Mouse (Mus musculus): ENCODE measurements around the gene Ccdc106. TPM values are rescaled to one million over a fixed set of nuclear protein-coding genes. Genes with fewer than 3 reads are reported as not detected.

Ccdc106 gene
- total and polyA plus RNA-seq, 3 experiments: 0.25 to 0.53 TPM; not detected in 1

DNA sequence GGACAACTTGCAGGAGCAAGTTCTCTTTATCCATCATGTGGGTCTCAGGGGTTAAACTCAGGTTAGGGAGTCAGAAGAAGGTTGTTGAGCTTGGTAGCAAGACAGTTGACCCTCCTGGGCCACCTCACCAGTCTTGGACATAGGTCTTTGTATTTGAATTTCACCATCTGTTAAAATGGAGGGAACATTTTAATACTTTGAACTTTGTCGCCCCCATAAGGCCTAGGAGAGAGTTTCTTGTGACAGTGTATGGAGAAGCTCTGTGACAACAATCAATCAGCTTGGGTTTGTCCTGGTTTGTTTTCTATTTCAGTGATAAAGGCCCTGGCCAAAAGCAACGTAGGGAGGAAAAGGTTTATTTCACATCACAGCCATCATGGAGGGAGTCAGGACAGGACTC is 27.0 kb downstream of the Ccdc106 start:
- peak; percentile 76 for TF ChIP-seq CTCF (IDR thresholded peaks at IDR 0.05)
- no peak for TF ChIP-seq POLR2A (IDR thresholded peaks at IDR 0.05; ENCODE audit: insufficient read depth, low read depth, low read length)
- DNase-seq: peak in 1 of 2 experiments; percentile 24
- H3K27me3 ChIP-seq (ENCODE audit: control insufficient read depth, insufficient read depth, low read length): no peaks in the 10 kb centered on the region
- 15% methylated on average over 2 of the region's 2 CpGs for WGBS
- H3K79me2 ChIP-seq (replicated peaks; ENCODE audit: control insufficient read depth, insufficient read depth, low read length): no peaks in the 10 kb centered on the region
- intact Hi-C loops (cut with DNase I): loop anchor here (1.0 kb wide), 2 partner anchors 47 to 104 kb away; no protein-coding TSS in a partner anchor
- no peak overlapping the region for H3K4me3 ChIP-seq
- H3K27ac ChIP-seq: no peak overlapping the region
- H3K36me3 ChIP-seq (ENCODE audit: control insufficient read depth, insufficient read depth, low read length): no peaks in the 10 kb centered on the region
- no peak overlapping the region for H3K9ac ChIP-seq (ENCODE audit: low read depth, low read length)
- H3K4me1 ChIP-seq (ENCODE audit: control insufficient read depth, insufficient read depth, low read length): no peaks in the 10 kb centered on the region

DNA sequence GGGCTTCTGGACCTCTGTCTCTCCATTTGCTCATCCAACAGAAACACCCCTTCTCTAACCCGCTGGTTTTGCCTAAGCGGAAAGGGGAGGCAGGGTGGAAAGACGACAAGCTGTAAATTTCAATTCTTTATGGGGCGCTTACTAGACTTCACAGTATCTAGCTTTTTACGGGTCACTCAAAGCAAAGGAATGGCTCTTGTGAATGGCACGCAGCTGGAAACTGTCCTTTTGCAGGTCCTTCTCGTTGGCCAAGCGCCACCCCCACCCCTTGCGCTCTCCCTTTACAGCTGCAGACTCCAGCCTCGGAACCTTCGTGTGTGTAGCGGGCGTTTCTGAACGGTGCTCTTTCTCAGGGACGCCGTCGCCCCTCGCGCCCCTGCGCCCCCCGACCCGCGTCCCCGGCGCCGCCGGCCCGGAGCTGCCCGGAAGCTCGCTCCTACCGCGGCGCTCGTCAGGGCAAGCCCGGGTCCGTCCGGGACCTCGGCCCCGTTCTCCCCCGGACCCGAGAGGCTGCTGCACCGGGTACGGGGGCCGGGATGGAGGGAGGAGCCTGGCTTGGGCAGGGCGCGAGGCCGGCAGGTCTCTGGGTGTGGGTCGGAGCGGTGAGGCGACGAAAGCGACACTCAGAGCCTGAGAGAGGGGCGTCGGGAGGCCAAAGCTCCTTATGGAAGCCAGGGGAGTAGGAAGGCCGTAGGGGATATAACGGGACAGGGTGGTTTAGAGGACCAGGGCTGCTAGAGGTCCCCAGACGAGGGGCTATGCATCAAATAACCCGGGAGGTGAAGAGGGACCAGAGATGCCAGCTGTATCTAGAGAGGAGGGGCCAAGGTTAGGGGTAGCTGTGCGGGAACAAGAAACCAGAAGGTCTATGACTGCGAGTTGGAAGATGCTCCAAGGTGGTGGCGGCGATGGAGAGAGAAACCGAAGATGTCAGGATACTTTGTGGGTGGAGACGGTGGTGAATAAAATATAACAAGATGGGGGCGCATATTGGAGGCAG is 31.1 kb downstream of the Ccdc106 start, which contains the start of gene Zfp580:
Zfp580 (plus strand) TSS at position 346 of the 1,000 bp plus-strand sequence.
- no peaks in the 10 kb centered on the region for H3K79me2 ChIP-seq (replicated peaks; ENCODE audit: control insufficient read depth, insufficient read depth, low read length)

DNA sequence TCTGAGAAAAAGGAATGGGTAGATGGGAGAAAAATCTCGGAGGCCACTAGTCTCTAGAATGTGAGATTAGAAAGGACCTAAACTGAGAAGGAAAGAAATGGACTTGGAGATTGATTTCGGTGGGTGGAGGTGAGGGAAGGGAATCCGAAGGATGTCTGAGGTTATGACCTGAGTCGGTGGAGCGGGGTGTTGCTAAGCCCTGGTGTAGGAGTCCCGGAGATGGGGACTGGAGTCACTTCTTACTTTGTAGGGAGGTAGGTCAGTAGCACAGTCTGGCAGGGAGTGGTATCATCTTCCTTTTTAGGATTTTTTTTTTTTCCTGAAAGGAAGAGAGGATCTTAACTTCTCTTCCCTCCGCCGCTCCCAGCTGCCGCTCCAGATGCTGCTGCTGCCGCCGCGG is 32.1 kb downstream of the Ccdc106 start:
- WGBS: 19% methylated on average over 12 of the region's 12 CpGs
- intact Hi-C loops (cut with DNase I): loop anchor here (5.0 kb wide), 1 partner anchor 185 kb away; no protein-coding TSS in a partner anchor
- no peak for DNase-seq
- no peak overlapping the region for H3K9ac ChIP-seq (ENCODE audit: low read depth, low read length)
- H3K27ac ChIP-seq: no peak overlapping the region
- TF ChIP-seq EP300 (IDR thresholded peaks at IDR 0.05; ENCODE audit: insufficient read depth, low read depth, low read length) (no peak), CTCF (IDR thresholded peaks at IDR 0.05) (no peak), POLR2A (IDR thresholded peaks at IDR 0.05; ENCODE audit: insufficient read depth, low read depth, low read length) (no peak)
- peaks cover 2% of the 10 kb centered on the region; the same call in 1 of the 2 replicates for H3K4me1 ChIP-seq (ENCODE audit: control insufficient read depth, insufficient read depth, low read length)
- H3K36me3 ChIP-seq (ENCODE audit: control insufficient read depth, insufficient read depth, low read length): no peaks in the 10 kb centered on the region
- H3K27me3 ChIP-seq (ENCODE audit: control insufficient read depth, insufficient read depth, low read length): peaks cover 20% of the 10 kb centered on the region
- H3K79me2 ChIP-seq (replicated peaks; ENCODE audit: control insufficient read depth, insufficient read depth, low read length): no peaks in the 10 kb centered on the region
- peak overlapping the region; percentile 92 for H3K4me3 ChIP-seq

More for the DNA sequence above, 31.1 kb downstream of the Ccdc106 start, which contains the start of gene Zfp580:
- WGBS: under 1% methylated on average over 65 of the region's 65 CpGs
- TF ChIP-seq CTCF (IDR thresholded peaks at IDR 0.05): no peak
- TF ChIP-seq POLR2A (IDR thresholded peaks at IDR 0.05; ENCODE audit: insufficient read depth, low read depth, low read length): no peak; the same call in 1 of the 2 replicates
- TF ChIP-seq EP300 (IDR thresholded peaks at IDR 0.05; ENCODE audit: insufficient read depth, low read depth, low read length): no peak
- peak; percentile 86 to 88 for DNase-seq
- Histone ChIP-seq H3K36me3 (ENCODE audit: control insufficient read depth, insufficient read depth, low read length) (no peaks in the 10 kb centered on the region), H3K4me3 (peak within 1 kb of the TSS; percentile 92), H3K4me1 (ENCODE audit: control insufficient read depth, insufficient read depth, low read length) (peaks cover 2% of the 10 kb centered on the region; the same call in 1 of the 2 replicates), H3K9ac (ENCODE audit: low read depth, low read length) (peak within 1 kb of the TSS; percentile 90), H3K27me3 (ENCODE audit: control insufficient read depth, insufficient read depth, low read length) (peaks cover 15% of the 10 kb centered on the region), H3K27ac (peak within 1 kb of the TSS; percentile 74)
- intact Hi-C loops (cut with DNase I): loop anchor here (2.0 to 5.0 kb wide), 3 partner anchors 15 to 184 kb away; partner anchors contain the start of gene Zfp579

DNA sequence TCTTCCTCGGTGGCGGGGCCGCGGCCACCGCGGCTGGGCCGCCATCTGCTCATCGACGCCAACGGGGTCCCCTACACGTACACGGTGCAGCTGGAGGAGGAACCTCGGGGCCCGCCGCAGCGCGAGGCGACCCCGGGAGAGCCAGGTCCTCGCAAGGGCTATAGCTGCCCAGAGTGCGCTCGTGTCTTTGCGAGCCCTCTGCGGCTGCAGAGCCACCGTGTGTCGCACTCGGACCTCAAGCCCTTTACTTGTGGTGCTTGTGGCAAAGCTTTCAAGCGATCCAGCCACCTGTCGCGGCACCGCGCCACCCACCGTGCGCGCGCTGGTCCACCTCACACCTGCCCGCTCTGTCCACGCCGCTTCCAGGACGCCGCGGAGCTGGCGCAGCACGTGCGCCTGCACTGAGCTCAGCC is 32.6 kb downstream of the Ccdc106 start:
- Histone ChIP-seq H3K4me3 (peak overlapping the region; percentile 16; the same call in 1 of the 2 replicates), H3K27ac (no peak overlapping the region), H3K4me1 (ENCODE audit: control insufficient read depth, insufficient read depth, low read length) (peaks cover 2% of the 10 kb centered on the region; the same call in 1 of the 2 replicates), H3K9ac (ENCODE audit: low read depth, low read length) (peak overlapping the region; percentile 8), H3K79me2 (replicated peaks; ENCODE audit: control insufficient read depth, insufficient read depth, low read length) (no peaks in the 10 kb centered on the region), H3K27me3 (ENCODE audit: control insufficient read depth, insufficient read depth, low read length) (peaks cover 20% of the 10 kb centered on the region), H3K36me3 (ENCODE audit: control insufficient read depth, insufficient read depth, low read length) (no peaks in the 10 kb centered on the region)
- intact Hi-C loops (cut with DNase I): loop anchor here (5.0 kb wide), 1 partner anchor 186 kb away; no protein-coding TSS in a partner anchor
- DNase-seq: peak in 1 of 2 experiments; percentile 33
- TF ChIP-seq POLR2A (IDR thresholded peaks at IDR 0.05; ENCODE audit: insufficient read depth, low read depth, low read length) (no peak), CTCF (IDR thresholded peaks at IDR 0.05) (no peak), EP300 (IDR thresholded peaks at IDR 0.05; ENCODE audit: insufficient read depth, low read depth, low read length) (no peak)
- WGBS: 25% methylated on average over 45 of the region's 45 CpGs

DNA sequence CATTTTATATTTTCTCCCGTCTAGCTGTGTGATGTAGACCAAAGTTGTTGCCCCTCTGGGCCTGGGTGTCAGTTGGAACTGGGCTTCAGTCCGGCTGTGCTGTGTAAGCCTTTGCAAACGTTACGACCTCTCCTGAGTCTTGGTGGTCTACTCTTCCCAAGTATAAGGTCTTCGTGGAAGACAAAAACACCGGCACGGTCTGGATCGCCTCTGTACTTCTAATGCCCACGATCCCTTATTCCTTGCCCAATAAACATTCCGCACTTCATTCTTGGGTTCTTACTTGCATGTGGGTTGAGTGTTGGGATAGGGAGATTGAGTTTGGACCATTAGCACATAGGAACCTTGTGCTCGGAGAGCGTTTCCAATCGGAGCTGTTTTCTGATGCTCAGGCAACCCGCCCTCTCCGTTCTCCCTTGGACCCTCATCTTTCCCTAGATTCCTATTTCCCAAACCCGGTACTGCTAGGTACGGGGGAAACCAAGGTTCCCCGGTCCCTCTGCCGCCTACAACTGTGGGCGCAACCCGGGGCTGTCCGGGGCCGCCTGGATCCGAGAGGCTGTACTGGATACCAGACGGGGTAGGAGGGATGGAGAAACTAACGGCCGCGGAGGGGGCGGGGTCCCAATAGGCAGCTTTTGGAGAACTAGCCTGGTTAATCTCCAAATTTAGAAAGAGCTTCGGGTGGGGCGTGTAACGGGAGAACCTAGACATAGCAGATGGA is 33.3 kb downstream of the Ccdc106 start:
- Histone ChIP-seq H3K4me3 (no peak overlapping the region), H3K36me3 (ENCODE audit: control insufficient read depth, insufficient read depth, low read length) (no peaks in the 10 kb centered on the region), H3K27ac (no peak overlapping the region), H3K4me1 (ENCODE audit: control insufficient read depth, insufficient read depth, low read length) (peaks cover 2% of the 10 kb centered on the region; the same call in 1 of the 2 replicates), H3K27me3 (ENCODE audit: control insufficient read depth, insufficient read depth, low read length) (peaks cover 20% of the 10 kb centered on the region), H3K9ac (ENCODE audit: low read depth, low read length) (no peak overlapping the region), H3K79me2 (replicated peaks; ENCODE audit: control insufficient read depth, insufficient read depth, low read length) (no peaks in the 10 kb centered on the region)
- DNase-seq: no peak
- TF ChIP-seq POLR2A (IDR thresholded peaks at IDR 0.05; ENCODE audit: insufficient read depth, low read depth, low read length) (no peak), CTCF (IDR thresholded peaks at IDR 0.05) (no peak), EP300 (IDR thresholded peaks at IDR 0.05; ENCODE audit: insufficient read depth, low read depth, low read length) (no peak)
- intact Hi-C loops (cut with DNase I): loop anchor here (5.0 kb wide), 1 partner anchor 186 kb away; no protein-coding TSS in a partner anchor
- WGBS: 24% methylated on average over 32 of the region's 32 CpGs
